Mouse (Mus musculus) left cerebral cortex, adult 2 months (tissue): ENCODE measurements around the gene Ccl2. TPM values are rescaled to one million over a fixed set of nuclear protein-coding genes. Genes with fewer than 3 reads are reported as not detected.

ENCODE experiments used
- DNase-seq, 2 experiments: peaks; one replicate each; pipeline ENCODE4 v3.0.0; 2021 to 2022; ENCODE audit warnings: low spot score in 2 of 2, mixed read lengths in 1 of 2; ENCODE audit errors: extremely low spot score in 1 of 2
- H3K27ac ChIP-seq: fragments of 200-600 bp; 2 replicates; pipeline ENCODE4 v1.8.1; 2022
- H3K4me3 ChIP-seq: fragments of 200-600 bp; 2 replicates; pipeline ENCODE4 v1.8.1; 2022
- CTCF ChIP-seq: fragments of 200-600 bp; IDR thresholded peaks from 2 replicates; pipeline ENCODE4 v1.8.1; 2022; ENCODE audit warnings: antibody characterized with exemption, mild to moderate bottlenecking, moderate library complexity
- intact Hi-C: fragments of 180-260 bp; cut with DNase I; formaldehyde crosslinking; loops from one replicate; pipeline ENCODE4 v1.15.1; 2025
- total RNA-seq, 2 experiments: library from RNA; stranded (reverse); gene quantifications; 2 replicates each; pipeline ENCODE4 v1.2.3; 2021

Ccl2 gene
- total RNA-seq, 2 experiments from 2014 or later, result not detected

GRCm38 (mm10) chr11:82073686-82074085 lies 38.3 kb downstream of the Ccl2 start:
- intact Hi-C loops, result no loop called here
- no peak overlapping the region for H3K4me3 ChIP-seq
- no peak for TF ChIP-seq CTCF
- DNase-seq, result no peak
- H3K27ac ChIP-seq, result no peak overlapping the region

GRCm38 (mm10) chr11:82077031-82077430 lies 41.7 kb downstream of the Ccl2 start:
- H3K27ac ChIP-seq, result no peak overlapping the region
- intact Hi-C loops, result no loop called here
- DNase-seq, result no peak
- TF ChIP-seq CTCF, result no peak
- H3K4me3 ChIP-seq, result no peak overlapping the region

- no peak overlapping the region for H3K4me3 ChIP-seq
- intact Hi-C loops, result no loop called here
- no peak overlapping the region for H3K27ac ChIP-seq
- DNase-seq, result no peak
- no peak for TF ChIP-seq CTCF
Measured at GRCm38 (mm10) chr11:82078136-82078730, 42.9 kb downstream of the Ccl2 start.

GRCm38 (mm10) chr11:82080865-82081264 lies 45.5 kb downstream of the Ccl2 start:
- Histone ChIP-seq H3K27ac (no peak overlapping the region), H3K4me3 (no peak overlapping the region)
- intact Hi-C loops, result no loop called here
- no peak for DNase-seq
- TF ChIP-seq CTCF, result no peak

GRCm38 (mm10) chr11:82084360-82084759 lies 49.0 kb downstream of the Ccl2 start:
- no peak for DNase-seq
- no peak overlapping the region for H3K4me3 ChIP-seq
- no peak overlapping the region for H3K27ac ChIP-seq
- intact Hi-C loops, result no loop called here
- no peak for TF ChIP-seq CTCF

Other genes with a start within 250 kb of the Ccl2 start
- gene 5530401A14Rik, start 174.9 kb upstream of the Ccl2 start, total RNA-seq, result under 1 TPM in 1 of 2 experiments, not detected in 1; 0.12 TPM
- 10 to 100 TPM; 65.7 to 75.2 TPM for gene Asic2, start 67.1 kb upstream of the Ccl2 start, total RNA-seq
- not detected for gene Gm17268, start 3.0 kb downstream of the Ccl2 start, total RNA-seq
- not detected for gene Ccl7, start 10.1 kb downstream of the Ccl2 start, total RNA-seq
- under 1 TPM in 1 of 2 experiments, not detected in 1; 0.43 TPM for gene Ccl11, start 22.3 kb downstream of the Ccl2 start, total RNA-seq
- gene Ccl12, start 66.3 kb downstream of the Ccl2 start, total RNA-seq, result not detected
- gene Ccl8, start 79.6 kb downstream of the Ccl2 start, total RNA-seq, result not detected